Mouse (Mus musculus): ENCODE results near the gene Sorcs2.

Sorcs2 gene

GRCm38 (mm10) chr5:36355683-36356082, 42.3 kb downstream of the Sorcs2 start:
- DNase-seq = no peak

- no peak for DNase-seq
These were observed 44.3 kb downstream of the Sorcs2 start for GRCm38 (mm10) chr5:36353679-36354078.

- DNase-seq = no peak
These were observed 44.7 kb downstream of the Sorcs2 start for GRCm38 (mm10) chr5:36353194-36353593.

- DNase-seq = no peak
These were observed 51.2 kb downstream of the Sorcs2 start for GRCm38 (mm10) chr5:36346698-36347097.

GRCm38 (mm10) chr5:36339283-36339682, 58.7 kb downstream of the Sorcs2 start:
- DNase-seq = no peak

- no peak for DNase-seq
These were observed 61.7 kb downstream of the Sorcs2 start for GRCm38 (mm10) chr5:36336252-36336651.

GRCm38 (mm10) chr5:36335661-36336060, 62.3 kb downstream of the Sorcs2 start:
- DNase-seq = no peak

- DNase-seq = no peak
These were observed 63.7 kb downstream of the Sorcs2 start for GRCm38 (mm10) chr5:36334227-36334626.

- DNase-seq = no peak
These were observed 67.3 kb downstream of the Sorcs2 start for GRCm38 (mm10) chr5:36330472-36331155.

- no peak for DNase-seq
These were observed 71.6 kb downstream of the Sorcs2 start for GRCm38 (mm10) chr5:36326057-36327010.

GRCm38 (mm10) chr5:36324140-36324572, 73.8 kb downstream of the Sorcs2 start:
- peak; percentile 23 for DNase-seq

- DNase-seq = peak; percentile 31
These were observed 74.4 kb downstream of the Sorcs2 start for GRCm38 (mm10) chr5:36323526-36323925.

- no peak for DNase-seq
These were observed 76.4 kb downstream of the Sorcs2 start for GRCm38 (mm10) chr5:36321581-36321980.

GRCm38 (mm10) chr5:36320667-36321066, 77.3 kb downstream of the Sorcs2 start:
- DNase-seq = no peak

- no peak for DNase-seq
These were observed 80.1 kb downstream of the Sorcs2 start for GRCm38 (mm10) chr5:36317641-36318368.

GRCm38 (mm10) chr5:36315106-36315505, 82.8 kb downstream of the Sorcs2 start:
- no peak for DNase-seq

GRCm38 (mm10) chr5:36313353-36314079, 84.4 kb downstream of the Sorcs2 start:
- DNase-seq = no peak

- DNase-seq = no peak
These were observed 85.0 kb downstream of the Sorcs2 start for GRCm38 (mm10) chr5:36312926-36313325.

GRCm38 (mm10) chr5:36304299-36304980, 93.5 kb downstream of the Sorcs2 start:
- no peak for DNase-seq

GRCm38 (mm10) chr5:36301166-36301565, 96.8 kb downstream of the Sorcs2 start:
- no peak for DNase-seq

- DNase-seq = no peak
These were observed 99.9 kb downstream of the Sorcs2 start for GRCm38 (mm10) chr5:36298049-36298448.

- no peak for DNase-seq
These were observed 100.7 kb downstream of the Sorcs2 start for GRCm38 (mm10) chr5:36297246-36297645.

Data from cerebellum, adult 9-10 months (tissue).